Comparison of ENCODE assay signal across 27 mouse cellular contexts in the genomic region with DNA sequence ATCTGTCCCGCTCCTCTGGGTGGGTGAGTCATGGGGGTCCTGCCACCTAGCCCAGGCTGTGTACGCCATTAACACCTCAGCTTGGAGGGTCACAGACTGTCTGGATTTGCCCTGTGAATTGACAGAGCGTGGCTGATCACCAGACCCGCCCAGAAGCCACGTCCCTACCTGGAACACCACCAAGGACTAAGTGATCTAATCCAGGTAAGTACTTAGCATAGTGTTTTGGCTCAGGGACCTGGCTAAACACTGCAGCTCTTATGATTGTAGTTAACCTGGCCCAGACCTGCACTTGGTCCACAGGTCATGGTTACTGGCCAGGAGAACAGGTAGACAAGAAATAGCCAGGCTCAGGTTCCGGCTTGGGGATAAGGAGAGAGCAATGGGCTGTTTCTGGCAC. TPM values are rescaled to one million over a fixed set of nuclear protein-coding genes. Genes with fewer than 3 reads are reported as not detected.
A peak's percentile ranks its signal among the peaks of the same experiment; 100 is the strongest.
DNase-seq lines count a peak whose midpoint lies in the region; ATAC-seq and TF ChIP-seq lines count a peak whose summit lies in the region.
"Had no signal": no experiment of that assay in that cellular context is flagged by ENCODE, and none has a peak within 500 bp of the region (broad histone marks: within the 10 kb centered on the region; RNA-seq: fewer than 3 reads in every experiment).

No protein-coding gene starts in this region.

- no peaks in the 10 kb centered on the region for H3K36me3 ChIP-seq in heart, embryonic 10.5 days
- no peaks in the 10 kb centered on the region for H3K36me3 ChIP-seq in kidney, embryonic 14.5 days (ENCODE audit: control insufficient read depth, insufficient read depth, low read length)
- H3K36me3 ChIP-seq in lung, postnatal 0 days (ENCODE audit: insufficient read depth, low read length), result no peaks in the 10 kb centered on the region
- H3K36me3 ChIP-seq: embryonic facial prominence, embryonic 15.5 days; G1E; heart, embryonic 13.5 days; hindbrain, embryonic 15.5 days; liver, embryonic 12.5 days; neural tube, embryonic 12.5 days had no signal

- no peak overlapping the region for H3K4me3 ChIP-seq in heart, embryonic 10.5 days
- H3K4me3 ChIP-seq in kidney, embryonic 14.5 days (ENCODE audit: low read length), result no peak overlapping the region
- no peak overlapping the region for H3K4me3 ChIP-seq in lung, postnatal 0 days (ENCODE audit: low read depth, low read length)
- H3K4me3 ChIP-seq: embryonic facial prominence, embryonic 10.5 days; embryonic facial prominence, embryonic 15.5 days; heart, adult 2 months; heart, embryonic 13.5 days; hindbrain, embryonic 15.5 days; liver, embryonic 12.5 days; myocyte; neural tube, embryonic 12.5 days had no signal

- 86% methylated on average over 6 of the region's 6 CpGs for WGBS in heart, embryonic 10.5 days
- 83% methylated on average over 6 of the region's 6 CpGs for WGBS in kidney, embryonic 14.5 days
- 69% methylated on average over 6 of the region's 6 CpGs for whole genome bisulfite sequencing in lung, postnatal 0 days

- H3K4me1 ChIP-seq in heart, embryonic 10.5 days, result peaks cover 88% of the 10 kb centered on the region
- H3K4me1 ChIP-seq in kidney, embryonic 14.5 days (ENCODE audit: control insufficient read depth, insufficient read depth, low read length), result peaks cover 38% of the 10 kb centered on the region
- no peaks in the 10 kb centered on the region for H3K4me1 ChIP-seq in lung, postnatal 0 days (ENCODE audit: insufficient read depth, low read depth, low read length)

- H3K4me2 ChIP-seq in kidney, embryonic 14.5 days (replicated peaks; ENCODE audit: low read depth, low read length), result no peak overlapping the region
- no peak overlapping the region for H3K4me2 ChIP-seq in lung, postnatal 0 days (replicated peaks; ENCODE audit: low read depth, low read length)
- H3K4me2 ChIP-seq: embryonic facial prominence, embryonic 15.5 days; heart, embryonic 13.5 days; hindbrain, embryonic 15.5 days; liver, embryonic 12.5 days; midbrain, embryonic 11.5 days; neural tube, embryonic 12.5 days had no signal

- no peak for DNase-seq in heart, embryonic 10.5 days (ENCODE audit: low spot score)
- DNase-seq in heart, adult 11 months, result no peak
- peak; percentile 26 to 53 for DNase-seq in kidney, adult 8-10 months
- DNase-seq in lung, postnatal 0 days (ENCODE audit: low spot score), result peak; percentile 58
- DNase-seq in lung, postnatal 14 days, result no peak
- peak; percentile 68 for DNase-seq in lung, postnatal 36 days
- DNase-seq: adrenal gland, adult 8-10 months; cerebellum, adult 2 months; cerebellum, postnatal 14 days; gastrocnemius, postnatal 25 days; heart, adult 2 months; heart, postnatal 10 days; left cerebral cortex, postnatal 4 days; liver, postnatal 0 days; right cerebral cortex, postnatal 4 days; thymus, postnatal 4 days had no signal

- no peaks in the 10 kb centered on the region for H3K9me3 ChIP-seq in heart, embryonic 10.5 days
- H3K9me3 ChIP-seq in kidney, embryonic 14.5 days (ENCODE audit: control insufficient read depth, low read length), result no peaks in the 10 kb centered on the region
- no peaks in the 10 kb centered on the region for H3K9me3 ChIP-seq in lung, postnatal 0 days (ENCODE audit: low read length)
- H3K9me3 ChIP-seq: embryonic facial prominence, embryonic 10.5 days; embryonic facial prominence, embryonic 15.5 days; G1E; heart, embryonic 13.5 days; hindbrain, embryonic 15.5 days; liver, embryonic 12.5 days; neural tube, embryonic 12.5 days had no signal

- H3K9ac ChIP-seq in kidney, embryonic 14.5 days (ENCODE audit: low read depth, low read length), result no peak overlapping the region
- no peak overlapping the region for H3K9ac ChIP-seq in lung, postnatal 0 days (replicated peaks; ENCODE audit: low read depth)
- H3K9ac ChIP-seq: embryonic facial prominence, embryonic 15.5 days; heart, embryonic 13.5 days; hindbrain, embryonic 15.5 days; liver, embryonic 12.5 days; liver, postnatal 0 days; neural tube, embryonic 12.5 days had no signal

- H3K27me3 ChIP-seq in heart, embryonic 10.5 days (ENCODE audit: insufficient read depth, poor library complexity, severe bottlenecking), result peaks cover 42% of the 10 kb centered on the region
- H3K27me3 ChIP-seq in kidney, embryonic 14.5 days (ENCODE audit: control insufficient read depth, insufficient read depth, low read length), result no peaks in the 10 kb centered on the region
- H3K27me3 ChIP-seq in lung, postnatal 0 days (replicated peaks; ENCODE audit: insufficient read depth, low read length), result no peaks in the 10 kb centered on the region
- H3K27me3 ChIP-seq: embryonic facial prominence, embryonic 15.5 days; hindbrain, embryonic 15.5 days; neural tube, embryonic 12.5 days had no signal

- H3K27ac ChIP-seq in heart, embryonic 10.5 days, result 0 out of 2 replicates have a peak overlapping the region, but pooled peaks have one; percentile 12
- H3K27ac ChIP-seq in kidney, embryonic 14.5 days (ENCODE audit: low read depth, low read length), result no peak overlapping the region
- no peak overlapping the region for H3K27ac ChIP-seq in lung, postnatal 0 days (ENCODE audit: low read length)
- H3K27ac ChIP-seq: embryonic facial prominence, embryonic 15.5 days; heart, adult 2 months; heart, embryonic 13.5 days; hindbrain, embryonic 15.5 days; liver, embryonic 12.5 days; neural tube, embryonic 12.5 days had no signal

- no peak for TF ChIP-seq CTCF in lung, postnatal 0 days (IDR thresholded peaks at IDR 0.05)

- TF ChIP-seq EP300 in lung, postnatal 0 days (IDR thresholded peaks at IDR 0.05), result no peak

- ATAC-seq in kidney, embryonic 14.5 days (ENCODE audit: low FRiP score, low TSS enrichment), result no peak
- ATAC-seq in lung, postnatal 0 days, result peak; percentile 46; the same call in 1 of the 2 replicates
- ATAC-seq: forebrain, embryonic 14.5 days; liver, embryonic 12.5 days; liver, postnatal 0 days had no signal

RNA-seq across cellular contexts. Expression of a gene that starts 31.4 kb away (rescaled TPM):
- polyA plus RNA-seq in heart, embryonic 10.5 days (2016; fragmentation: Nextera tagmentation; extraction: Ambion mirVana), result 2.6 and 4.2 TPM in 2 replicates
- 6.4 and 9.1 TPM in 2 replicates for polyA plus RNA-seq in kidney, embryonic 14.5 days (2014; fragmentation: Nextera tagmentation; extraction: Ambion mirVana)
- polyA plus RNA-seq in lung, postnatal 0 days (2015; fragmentation: Nextera tagmentation; extraction: Ambion mirVana), result 0.63 and 0.74 TPM in 2 replicates

Comparison
In these comparisons a context has a peak if more than half of its experiments do, and no peak if none do; other contexts are left out.
1. DNase-seq: peak in kidney, adult 8-10 months (2 of 2), lung, postnatal 0 days (single experiment) and lung, postnatal 36 days (single experiment); none in heart, embryonic 10.5 days (single experiment), heart, adult 11 months (single experiment) and lung, postnatal 14 days (single experiment).